Mouse (Mus musculus) heart, postnatal 0 days (tissue): ENCODE measurements around the gene Zfhx3.

Experiments
- CTCF ChIP-seq: IDR thresholded peaks from 2 replicates; pipeline ENCODE4 v1.5.1; 2016; ENCODE audit warnings: antibody characterized with exemption, control low read depth, low read depth
- EP300 ChIP-seq: IDR thresholded peaks from 2 replicates; pipeline ENCODE4 v1.6.1; 2016; ENCODE audit warnings: antibody characterized with exemption, low read depth

- TF ChIP-seq CTCF (no peak), EP300 (no peak)
These were observed 130.4 kb downstream of the Zfhx3 start for GRCm38 (mm10) chr8:108072853-108073252.
